Mouse (Mus musculus) C2C12 (cell line): ENCODE measurements around the gene Guca1a.

Source experiments
- CEBPB ChIP-seq: IDR thresholded peaks from one replicate; pipeline ENCODE4 v1.6.1; 2011; ENCODE audit warnings: low read depth, mild to moderate bottlenecking, control low read depth, moderate library complexity
- CTCF ChIP-seq: IDR thresholded peaks from one replicate; pipeline ENCODE4 v1.5.1; 2011; ENCODE audit not compliant: control insufficient read depth, insufficient read depth, insufficient read length

GRCm38 (mm10) chr17:47376779-47377280 is 23.6 kb downstream of the Guca1a start:
- no peak for TF ChIP-seq CEBPB
- TF ChIP-seq CTCF = no peak
